Mouse (Mus musculus) liver, embryonic 14.5 days (tissue): ENCODE measurements around the gene Gngt2. TPM values are rescaled to one million over a fixed set of nuclear protein-coding genes. Genes with fewer than 3 reads are reported as not detected.

ENCODE experiments used
- ATAC-seq: fragments of 200-750 bp; cut with Nextera tagmentation; 2 replicates; pipeline ENCODE4 v1.8.0; 2017; ENCODE audit warnings: moderate number of reproducible peaks, mild to moderate bottlenecking, moderate library complexity; ENCODE audit not compliant: insufficient read depth
- DNase-seq, 3 experiments: peaks; one replicate each; pipeline ENCODE4 v3.0.0-alpha.2; 2012 to 2013; ENCODE audit warnings: low read depth in 3 of 3, low spot score in 3 of 3
- H3K27ac ChIP-seq: fragments of 300-500 bp; sonication (generic); 2 replicates; pipeline ENCODE4 v1.5.1; 2014; ENCODE audit warnings: moderate library complexity, mild to moderate bottlenecking, control low read depth, inconsistent platforms
- H3K27me3 ChIP-seq: fragments of 300-500 bp; sonication (generic); 2 replicates; pipeline ENCODE4 v1.6.1; 2014; ENCODE audit warnings: mild to moderate bottlenecking, low read length, moderate library complexity; ENCODE audit not compliant: control insufficient read depth, insufficient read depth
- H3K36me3 ChIP-seq: fragments of 300-500 bp; sonication (generic); replicated peaks from 2 replicates; pipeline ENCODE4 v1.6.1; 2014; ENCODE audit warnings: low read depth; ENCODE audit not compliant: control insufficient read depth, insufficient read depth
- H3K4me1 ChIP-seq, 2 experiments: fragments of 200-500 bp in 1 of 2; fragments of 300-500 bp in 1 of 2; sonication (generic) in 1 of 2; replicated peaks; 2 replicates each; pipeline ENCODE4 v1.6.1; 2012 to 2014; ENCODE audit warnings: antibody characterized with exemption in 1 of 2, inconsistent platforms in 1 of 2, low read length in 1 of 2; ENCODE audit not compliant: control insufficient read depth in 2 of 2, insufficient read depth in 2 of 2
- H3K4me2 ChIP-seq: fragments of 300-500 bp; sonication (generic); 2 replicates; pipeline ENCODE4 v1.6.1; 2014; ENCODE audit warnings: low read depth, mild to moderate bottlenecking, control low read depth, moderate library complexity
- H3K4me3 ChIP-seq, 2 experiments: fragments of 200-500 bp in 1 of 2; fragments of 300-500 bp in 1 of 2; sonication (generic) in 1 of 2; 2 replicates each; pipeline ENCODE4 v1.5.1; 2012 to 2014; ENCODE audit warnings: low read depth in 2 of 2, low read length in 2 of 2, mild to moderate bottlenecking in 2 of 2, control low read depth in 1 of 2, inconsistent platforms in 1 of 2, moderate library complexity in 1 of 2; ENCODE audit not compliant: insufficient read depth in 1 of 2
- H3K9ac ChIP-seq: fragments of 300-500 bp; sonication (generic); replicated peaks from 2 replicates; pipeline ENCODE4 v1.6.1; 2014; ENCODE audit warnings: mild to moderate bottlenecking, control low read depth, moderate library complexity
- H3K9me3 ChIP-seq: fragments of 300-500 bp; sonication (generic); 2 replicates; pipeline ENCODE4 v1.6.1; 2016; ENCODE audit warnings: low read length, mixed read lengths; ENCODE audit not compliant: control insufficient read depth
- CTCF ChIP-seq: IDR thresholded peaks from 2 replicates; pipeline ENCODE4 v1.5.1; 2016; ENCODE audit warnings: antibody characterized with exemption, low read depth, control low read depth
- EP300 ChIP-seq: IDR thresholded peaks from 2 replicates; pipeline ENCODE4 v1.6.1; 2016; ENCODE audit warnings: antibody characterized with exemption, low read depth
- WGBS: fragments of 180-500 bp; shearing (Covaris S2); extraction: QIAGEN DNeasy Blood & Tissue Kit; methylation state at CpG from one replicate; pipeline ENCODE4 v1.1.7; 2014; ENCODE audit not compliant: insufficient replicate concordance; 5-methylcytosine and 5-hydroxymethylcytosine counted together
- polyA plus RNA-seq, 2 experiments: library from polyadenylated mRNA; depleted of rRNA in 1 of 2; stranded (reverse) in 1 of 2; unstranded in 1 of 2; fragments of >200 nt; fragmentation: Nextera tagmentation in 1 of 2; extraction: Ambion mirVana in 1 of 2; gene quantifications; 2 replicates each; pipeline versions ENCODE4 v1.2.1 to v1.2.3; 2012 to 2014

The Gngt2 gene
- polyA plus RNA-seq, 2 experiments = 13.0 to 16.5 TPM

GRCm38 (mm10) chr11:95860071-95860490 lies 23.1 kb downstream of the Gngt2 start:
- peak overlapping the region; percentile 78 for H3K9ac ChIP-seq
- no peaks in the 10 kb centered on the region for H3K9me3 ChIP-seq
- WGBS = 11% methylated on average over 3 of the region's 3 CpGs
- H3K27me3 ChIP-seq = no peaks in the 10 kb centered on the region
- TF ChIP-seq EP300 = peak; percentile 62
- TF ChIP-seq CTCF = no peak
- peak overlapping the region; percentile 97 for H3K27ac ChIP-seq
- ATAC-seq = peak; percentile 44
- H3K36me3 ChIP-seq = no peaks in the 10 kb centered on the region
- DNase-seq = peak; percentile 65 to 72 (median 70)
- peak overlapping the region; percentile 95 for H3K4me2 ChIP-seq
- peaks cover 17 to 20% of the 10 kb centered on the region in 2 experiments for H3K4me1 ChIP-seq
- H3K4me3 ChIP-seq = peak overlapping the region; percentile 76 to 78

- H3K9me3 ChIP-seq = no peaks in the 10 kb centered on the region
- H3K36me3 ChIP-seq = no peaks in the 10 kb centered on the region
- H3K4me2 ChIP-seq = peak overlapping the region; percentile 28
- DNase-seq = no peak
- WGBS = 75% methylated on average over 8 of the region's 8 CpGs
- no peak overlapping the region for H3K4me3 ChIP-seq
- no peak overlapping the region; the same call in 1 of the 2 replicates for H3K9ac ChIP-seq
- peaks cover 17 to 20% of the 10 kb centered on the region in 2 experiments for H3K4me1 ChIP-seq
- TF ChIP-seq EP300 (no peak), CTCF (no peak)
- no peak for ATAC-seq
- no peak overlapping the region for H3K27ac ChIP-seq
- no peaks in the 10 kb centered on the region for H3K27me3 ChIP-seq
These were observed 24.4 kb downstream of the Gngt2 start for GRCm38 (mm10) chr11:95861397-95861796.

GRCm38 (mm10) chr11:95869442-95869841 lies 32.4 kb downstream of the Gngt2 start:
- no peak overlapping the region for H3K4me3 ChIP-seq
- TF ChIP-seq EP300 (no peak), CTCF (no peak)
- DNase-seq (no peak), ATAC-seq (no peak)
- H3K27me3 ChIP-seq = no peaks in the 10 kb centered on the region
- no peak overlapping the region for H3K4me2 ChIP-seq
- no peak overlapping the region for H3K27ac ChIP-seq
- peaks cover 0 to 18% of the 10 kb centered on the region in 2 experiments; a peak in 2 of 4 replicates for H3K4me1 ChIP-seq
- H3K9ac ChIP-seq = no peak overlapping the region
- H3K9me3 ChIP-seq = no peaks in the 10 kb centered on the region
- no peaks in the 10 kb centered on the region for H3K36me3 ChIP-seq
- WGBS = 70% methylated on average over 4 of the region's 4 CpGs

- DNase-seq = no peak
- H3K9me3 ChIP-seq = no peaks in the 10 kb centered on the region
- ATAC-seq = no peak
- H3K27me3 ChIP-seq = no peaks in the 10 kb centered on the region
- no peak overlapping the region for H3K4me3 ChIP-seq
- H3K27ac ChIP-seq = no peak overlapping the region
- H3K4me2 ChIP-seq = no peak overlapping the region
- peaks cover 0 to 18% of the 10 kb centered on the region in 2 experiments; a peak in 2 of 4 replicates for H3K4me1 ChIP-seq
- no peaks in the 10 kb centered on the region for H3K36me3 ChIP-seq
- WGBS = 47% methylated on average over 6 of the region's 6 CpGs
- no peak overlapping the region for H3K9ac ChIP-seq
- TF ChIP-seq CTCF = no peak
- TF ChIP-seq EP300 = no peak
These were observed 33.0 kb downstream of the Gngt2 start for GRCm38 (mm10) chr11:95869918-95870470.

- Histone ChIP-seq H3K27ac (no peak overlapping the region), H3K4me2 (no peak overlapping the region)
- WGBS = 27% methylated on average over 9 of the region's 9 CpGs
These were observed 38.8 kb downstream of the Gngt2 start for GRCm38 (mm10) chr11:95875804-95876203.

More at GRCm38 (mm10) chr11:95875804-95876203, 38.8 kb downstream of the Gngt2 start:
- ATAC-seq (0 out of 2 replicates have a peak, but pooled peaks have one; percentile 8), DNase-seq (no peak)
- Histone ChIP-seq H3K36me3 (no peaks in the 10 kb centered on the region), H3K4me1 (no peaks in the 10 kb centered on the region), H3K27me3 (no peaks in the 10 kb centered on the region), H3K9me3 (no peaks in the 10 kb centered on the region), H3K4me3 (no peak overlapping the region; a peak in 1 of 4 replicates), H3K9ac (no peak overlapping the region)
- TF ChIP-seq CTCF (no peak), EP300 (no peak)
